Mouse (Mus musculus) heart, adult 8-10 months (tissue): Measurements from ENCODE around the gene Lekr1. TPM values are rescaled to one million over a fixed set of nuclear protein-coding genes. Genes with fewer than 3 reads are reported as not detected.

ENCODE experiments used
- DNase-seq: peaks from one replicate; pipeline ENCODE4 v3.0.0; 2022; ENCODE audit warnings: low spot score
- total RNA-seq, 4 experiments: library from RNA; stranded (reverse); gene quantifications; 2 replicates each; pipeline ENCODE4 v1.2.4; 2022

Lekr1 gene
- total RNA-seq, 4 experiments from 2014 or later, result 0.98 to 4.6 (median 2.7) TPM

GRCm38 (mm10) chr3:65656451-65656850, 9.6 kb upstream of the Lekr1 start:
- DNase-seq, result no peak

GRCm38 (mm10) chr3:65656902-65657660, 8.9 kb upstream of the Lekr1 start:
- DNase-seq, result no peak

- no peak for DNase-seq
Measured at GRCm38 (mm10) chr3:65658081-65658612, 7.9 kb upstream of the Lekr1 start.

GRCm38 (mm10) chr3:65658721-65659619, 7.1 kb upstream of the Lekr1 start:
- peak; percentile 65 for DNase-seq

GRCm38 (mm10) chr3:65659620-65659932, 6.5 kb upstream of the Lekr1 start:
- no peak for DNase-seq

- DNase-seq, result no peak
Measured at GRCm38 (mm10) chr3:65660336-65660735, 5.7 kb upstream of the Lekr1 start.

GRCm38 (mm10) chr3:65661731-65662130, 4.3 kb upstream of the Lekr1 start:
- DNase-seq, result no peak

- DNase-seq, result no peak
Measured at GRCm38 (mm10) chr3:65663176-65663575, 2.9 kb upstream of the Lekr1 start.

- DNase-seq, result no peak
Measured at GRCm38 (mm10) chr3:65670216-65670615, 4.2 kb downstream of the Lekr1 start.

- peak; percentile 47 for DNase-seq
Measured at GRCm38 (mm10) chr3:65673725-65674124, 7.7 kb downstream of the Lekr1 start.

- no peak for DNase-seq
Measured at GRCm38 (mm10) chr3:65680612-65681011, 14.6 kb downstream of the Lekr1 start.

- no peak for DNase-seq
Measured at GRCm38 (mm10) chr3:65689705-65690104, 23.7 kb downstream of the Lekr1 start.

GRCm38 (mm10) chr3:65690850-65691249, 24.8 kb downstream of the Lekr1 start:
- DNase-seq, result no peak

- no peak for DNase-seq
Measured at GRCm38 (mm10) chr3:65699704-65700103, 33.7 kb downstream of the Lekr1 start.

GRCm38 (mm10) chr3:65714372-65714771, 48.3 kb downstream of the Lekr1 start:
- no peak for DNase-seq

GRCm38 (mm10) chr3:65717406-65717805, 51.4 kb downstream of the Lekr1 start:
- DNase-seq, result no peak

- no peak for DNase-seq
Measured at GRCm38 (mm10) chr3:65722897-65723296, 56.9 kb downstream of the Lekr1 start.

GRCm38 (mm10) chr3:65723664-65724063, 57.6 kb downstream of the Lekr1 start:
- DNase-seq, result no peak

GRCm38 (mm10) chr3:65737816-65738215, 71.8 kb downstream of the Lekr1 start:
- DNase-seq, result no peak

- no peak for DNase-seq
Measured at GRCm38 (mm10) chr3:65744936-65745335, 78.9 kb downstream of the Lekr1 start.

- no peak for DNase-seq
Measured at GRCm38 (mm10) chr3:65764511-65765508, 98.8 kb downstream of the Lekr1 start.
